Mouse (Mus musculus) myocyte (in vitro differentiated cells): ENCODE measurements around the gene Arl4c.

Experiments
- E2F4 ChIP-seq: IDR thresholded peaks from one replicate; pipeline ENCODE4 v1.6.1; 2011; ENCODE audit warnings: mild to moderate bottlenecking, control low read depth, moderate library complexity; ENCODE audit not compliant: insufficient read depth
- MAX ChIP-seq: IDR thresholded peaks from one replicate; pipeline ENCODE4 v1.6.1; 2011; ENCODE audit warnings: low read depth, mild to moderate bottlenecking, control low read depth
- MYOG ChIP-seq, 3 experiments: IDR thresholded peaks; one replicate each; pipeline ENCODE4 v1.6.1; 2011; ENCODE audit warnings: control low read depth in 2 of 3, low read depth in 2 of 3, mild to moderate bottlenecking in 2 of 3; ENCODE audit not compliant: insufficient read length in 2 of 3, control insufficient read depth in 1 of 3, insufficient read depth in 1 of 3
- POLR2A ChIP-seq: IDR thresholded peaks from one replicate; pipeline ENCODE4 v1.6.1; 2011; ENCODE audit warnings: low read depth, mild to moderate bottlenecking, control low read depth, moderate library complexity; ENCODE audit not compliant: insufficient read length
- POLR2AphosphoS2 ChIP-seq: IDR thresholded peaks from one replicate; pipeline ENCODE4 v1.6.1; 2011; ENCODE audit warnings: low read depth, control low read depth; ENCODE audit not compliant: insufficient read length
- REST ChIP-seq: IDR thresholded peaks from one replicate; pipeline ENCODE4 v1.6.1; 2011; ENCODE audit warnings: mild to moderate bottlenecking, control low read depth, moderate library complexity; ENCODE audit not compliant: insufficient read depth, insufficient read length

DNA sequence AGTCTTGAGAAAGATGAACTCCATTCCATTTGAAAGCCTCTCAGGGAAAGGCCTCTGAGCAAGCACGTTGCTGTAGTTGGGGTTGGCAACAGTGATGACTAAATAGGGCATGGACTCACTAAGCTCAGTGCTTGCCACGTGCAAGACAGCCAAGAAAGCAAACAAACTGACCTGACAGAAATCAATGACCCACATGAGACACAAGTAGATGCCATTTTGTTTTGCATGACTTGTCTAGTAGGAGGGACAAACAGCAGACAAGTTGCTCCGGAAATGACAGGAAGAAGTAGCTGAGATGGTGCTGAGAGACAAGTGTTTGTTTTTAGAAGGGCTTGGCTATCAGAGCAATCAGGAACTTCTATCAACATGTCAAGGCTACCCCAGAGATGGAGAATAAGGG, 21.2 kb downstream of the Arl4c start:
- TF ChIP-seq POLR2AphosphoS2: no peak
- TF ChIP-seq E2F4: no peak
- TF ChIP-seq POLR2A: no peak
- no peak for TF ChIP-seq MYOG (IDR thresholded peaks at IDR 0.05; ENCODE audit: control insufficient read depth in 1 of 3, insufficient read depth in 1 of 3, insufficient read length in 2 of 3, low read depth in 2 of 3)
- no peak for TF ChIP-seq MAX
- no peak for TF ChIP-seq REST
